Mouse (Mus musculus): ENCODE data around the gene Wfdc10. TPM values are rescaled to one million over a fixed set of nuclear protein-coding genes. Genes with fewer than 3 reads are reported as not detected.

Gene Wfdc10
- polyA plus RNA-seq, 1 experiment from 2014 or later = not detected

DNA sequence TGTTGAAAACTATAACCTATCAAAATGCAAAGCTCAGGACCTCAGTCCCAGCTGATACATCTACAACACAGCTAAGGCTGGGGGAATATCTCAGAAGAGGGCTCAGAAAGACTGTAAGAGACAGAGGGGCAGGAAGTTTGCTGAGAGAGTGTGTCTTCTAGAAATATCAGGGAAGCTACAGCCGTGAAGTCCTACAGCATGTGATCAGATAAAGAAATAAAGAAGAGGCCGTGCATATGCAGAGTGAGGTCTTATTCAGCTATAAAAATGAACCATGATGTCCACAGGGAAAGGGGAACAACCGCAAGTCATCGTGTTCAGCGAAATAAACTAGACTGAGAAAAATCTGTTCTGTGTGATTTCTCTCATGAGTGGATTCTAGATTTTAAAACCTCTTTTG, 14.4 kb downstream of the Wfdc10 start:
- no peak for ATAC-seq
- no peaks in the 10 kb centered on the region for H3K27me3 ChIP-seq
- no peak overlapping the region for H3K27ac ChIP-seq
- no peak overlapping the region for H3K4me2 ChIP-seq
- no peak overlapping the region for H3K9ac ChIP-seq
- H3K36me3 ChIP-seq (ENCODE audit: poor library complexity, severe bottlenecking) = no peaks in the 10 kb centered on the region
- H3K4me3 ChIP-seq = no peak overlapping the region
- H3K4me1 ChIP-seq = no peaks in the 10 kb centered on the region
- H3K9me3 ChIP-seq (replicated peaks) = 0 out of 2 replicates have a peak, but pooled peaks cover 3% of the 10 kb centered on the region
- WGBS = 90% methylated on average over 5 of the region's 5 CpGs

DNA sequence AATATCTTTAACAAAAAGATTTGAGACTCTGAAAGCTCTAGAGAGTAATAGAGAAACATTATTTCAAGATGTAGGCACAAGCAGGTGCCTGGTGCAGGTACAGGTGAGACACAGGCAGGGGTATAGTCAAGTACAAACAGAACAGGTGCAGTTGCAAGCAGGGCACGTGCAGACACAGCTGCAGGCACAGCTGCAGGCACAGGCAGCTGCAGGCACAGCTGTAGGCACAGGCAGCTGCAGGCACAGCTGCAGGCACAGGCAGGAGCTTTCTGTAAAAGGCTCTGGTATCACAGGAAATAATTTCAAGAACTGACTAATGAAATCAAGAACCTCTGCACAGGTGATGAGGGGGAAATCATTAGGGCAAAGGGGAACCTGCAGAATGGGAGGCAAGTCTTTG, 15.1 kb downstream of the Wfdc10 start:
- ATAC-seq = no peak
- Histone ChIP-seq H3K4me3 (no peak overlapping the region), H3K9me3 (replicated peaks) (0 out of 2 replicates have a peak, but pooled peaks cover 3% of the 10 kb centered on the region), H3K36me3 (ENCODE audit: poor library complexity, severe bottlenecking) (no peaks in the 10 kb centered on the region), H3K27me3 (no peaks in the 10 kb centered on the region), H3K27ac (no peak overlapping the region), H3K4me1 (no peaks in the 10 kb centered on the region), H3K9ac (no peak overlapping the region), H3K4me2 (no peak overlapping the region)
- 41% methylated on average over 1 of the region's 1 CpGs for WGBS

DNA sequence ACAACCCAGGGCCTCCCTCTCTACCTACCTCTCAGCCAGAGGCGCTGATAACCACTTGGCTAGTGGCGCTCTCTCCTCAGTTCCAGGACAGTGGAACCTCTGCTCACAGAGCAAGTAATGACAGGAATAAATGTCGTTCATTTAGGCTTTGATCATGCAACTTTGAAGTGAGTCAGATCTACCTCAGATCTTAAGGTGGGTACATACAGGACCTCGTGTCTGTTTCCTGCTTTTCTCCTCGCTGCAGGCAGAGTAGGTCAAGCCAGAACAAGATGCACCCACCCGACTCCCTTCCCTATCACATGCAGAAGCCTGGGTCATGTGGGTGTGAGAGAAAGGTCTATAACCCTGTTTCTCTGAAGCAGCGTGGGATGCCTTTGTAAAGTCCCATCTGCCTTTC, 18.1 kb downstream of the Wfdc10 start, which contains the start of gene Wfdc11:
TSS of gene Wfdc11 (minus strand) at position 101 of the 400 bp plus-strand sequence.
- WGBS = 87% methylated on average over 7 of the region's 7 CpGs
- no peak for ATAC-seq
- Histone ChIP-seq H3K9ac (no peak within 1 kb of the TSS), H3K4me3 (no peak within 1 kb of the TSS), H3K4me2 (no peak within 1 kb of the TSS), H3K27ac (no peak within 1 kb of the TSS), H3K4me1 (0 out of 2 replicates have a peak, but pooled peaks cover 6% of the 10 kb centered on the region), H3K27me3 (no peaks in the 10 kb centered on the region), H3K9me3 (replicated peaks) (no peaks in the 10 kb centered on the region), H3K36me3 (ENCODE audit: poor library complexity, severe bottlenecking) (no peaks in the 10 kb centered on the region)

DNA sequence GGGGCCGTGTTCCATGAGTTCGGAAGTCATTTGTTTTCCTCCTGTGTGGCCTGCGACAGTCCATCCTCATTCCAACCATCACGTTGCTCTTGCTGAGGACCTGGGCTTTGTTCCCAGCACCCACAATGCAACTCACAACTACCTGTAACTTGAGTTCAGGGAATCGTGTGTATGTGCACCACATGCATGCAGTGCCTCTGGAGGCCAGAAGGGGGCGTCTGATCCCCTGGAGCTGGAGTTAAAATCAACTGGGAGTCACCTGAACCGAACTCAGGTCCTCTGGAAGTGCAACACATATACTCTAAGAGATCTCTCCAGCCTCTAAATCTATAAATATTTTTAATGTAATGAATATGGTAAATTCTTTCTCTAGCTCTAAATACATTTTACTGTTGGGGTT, 20.3 kb downstream of the Wfdc10 start:
- 73% methylated on average over 7 of the region's 7 CpGs for WGBS
- Histone ChIP-seq H3K27ac (no peak overlapping the region), H3K4me1 (0 out of 2 replicates have a peak, but pooled peaks cover 11% of the 10 kb centered on the region), H3K9ac (no peak overlapping the region), H3K4me2 (no peak overlapping the region), H3K36me3 (ENCODE audit: poor library complexity, severe bottlenecking) (no peaks in the 10 kb centered on the region), H3K9me3 (replicated peaks) (no peaks in the 10 kb centered on the region), H3K27me3 (no peaks in the 10 kb centered on the region), H3K4me3 (no peak overlapping the region)
- no peak for ATAC-seq

DNA sequence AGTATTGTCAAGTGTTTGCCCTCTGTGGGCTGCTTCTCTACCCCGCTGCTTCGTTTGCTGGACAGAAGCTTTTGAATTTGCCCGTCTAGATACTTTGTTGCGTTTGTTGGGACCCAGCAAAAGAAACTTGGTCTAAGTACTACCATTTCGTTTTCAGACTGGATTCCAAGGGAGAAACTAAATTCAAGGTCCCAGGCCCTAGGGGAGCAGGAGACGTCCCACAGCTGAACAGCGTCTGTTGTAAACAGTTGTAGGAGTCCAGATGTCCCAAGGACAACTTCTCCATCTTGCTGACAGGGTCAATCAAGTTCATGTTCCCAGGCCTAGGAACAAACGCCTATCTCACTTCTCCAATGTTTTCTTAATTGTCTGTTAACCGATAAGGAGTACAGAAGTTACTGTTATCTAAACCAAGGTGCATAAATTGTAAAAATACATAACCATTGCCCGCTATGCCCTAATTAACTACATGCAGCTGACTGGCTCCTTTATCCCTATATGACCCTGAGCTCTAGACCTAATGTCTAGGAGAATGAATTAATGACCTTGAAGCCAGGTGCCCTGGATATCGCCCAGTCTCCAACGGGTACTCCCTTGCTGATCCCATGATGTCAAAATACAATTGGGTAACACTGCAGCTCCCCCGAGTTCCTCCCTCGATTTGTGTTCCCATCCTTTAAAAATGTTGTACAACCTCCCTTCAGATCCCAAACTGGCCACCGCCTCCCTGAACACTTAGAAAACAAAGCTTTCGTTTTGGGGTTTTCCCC, 21.3 kb downstream of the Wfdc10 start:
- no peak for ATAC-seq
- Histone ChIP-seq H3K4me3 (no peak overlapping the region), H3K4me2 (no peak overlapping the region), H3K36me3 (ENCODE audit: poor library complexity, severe bottlenecking) (no peaks in the 10 kb centered on the region), H3K27me3 (no peaks in the 10 kb centered on the region), H3K9me3 (replicated peaks) (no peaks in the 10 kb centered on the region), H3K9ac (no peak overlapping the region), H3K4me1 (0 out of 2 replicates have a peak, but pooled peaks cover 11% of the 10 kb centered on the region), H3K27ac (no peak overlapping the region)
- WGBS = 91% methylated on average over 16 of the region's 16 CpGs

DNA sequence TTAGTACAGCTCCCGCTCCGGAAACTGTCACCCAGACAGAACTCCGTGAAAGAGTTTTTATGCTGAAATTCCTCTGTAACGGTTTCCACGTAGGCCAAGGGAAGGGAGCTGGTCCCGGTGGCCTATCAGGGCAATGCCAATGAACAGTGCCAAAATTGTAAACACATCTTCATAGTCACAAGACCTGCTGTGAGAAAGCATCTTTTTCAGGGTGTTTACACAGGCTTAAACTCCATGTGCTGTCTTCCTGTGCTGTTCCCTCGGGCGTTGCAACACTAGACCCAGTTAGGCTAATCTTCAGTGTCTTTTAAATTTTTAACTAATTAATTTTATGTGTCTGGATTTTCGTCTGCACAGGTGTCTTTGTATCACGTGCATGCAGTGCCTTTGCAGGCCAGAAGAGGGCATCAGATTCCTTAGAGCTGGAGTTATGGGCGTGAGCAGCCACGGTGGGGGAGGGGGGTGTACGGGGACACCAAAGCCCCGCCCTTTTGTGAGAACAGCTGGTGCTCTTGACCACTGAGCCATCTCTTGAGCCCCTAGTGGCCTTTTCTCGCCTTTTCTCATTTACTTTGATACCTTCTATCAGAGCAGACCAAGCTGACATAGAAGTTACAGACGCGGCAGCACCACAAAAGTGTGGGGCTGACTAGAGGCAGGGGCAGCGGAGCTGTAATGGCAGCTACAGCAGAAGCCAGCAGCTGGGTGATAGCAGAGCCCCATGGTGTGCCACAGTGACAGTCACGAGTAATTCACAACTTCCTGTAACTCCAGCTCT, 23.2 kb downstream of the Wfdc10 start:
- Histone ChIP-seq H3K4me2 (peak overlapping the region; percentile 58), H3K9me3 (replicated peaks) (no peaks in the 10 kb centered on the region), H3K4me3 (peak overlapping the region; percentile 29), H3K27ac (no peak overlapping the region), H3K27me3 (no peaks in the 10 kb centered on the region), H3K4me1 (0 out of 2 replicates have a peak, but pooled peaks cover 11% of the 10 kb centered on the region), H3K36me3 (ENCODE audit: poor library complexity, severe bottlenecking) (no peaks in the 10 kb centered on the region), H3K9ac (no peak overlapping the region)
- peak; percentile 55; the same call in 1 of the 2 replicates for ATAC-seq
- WGBS = 19% methylated on average over 19 of the region's 19 CpGs

DNA sequence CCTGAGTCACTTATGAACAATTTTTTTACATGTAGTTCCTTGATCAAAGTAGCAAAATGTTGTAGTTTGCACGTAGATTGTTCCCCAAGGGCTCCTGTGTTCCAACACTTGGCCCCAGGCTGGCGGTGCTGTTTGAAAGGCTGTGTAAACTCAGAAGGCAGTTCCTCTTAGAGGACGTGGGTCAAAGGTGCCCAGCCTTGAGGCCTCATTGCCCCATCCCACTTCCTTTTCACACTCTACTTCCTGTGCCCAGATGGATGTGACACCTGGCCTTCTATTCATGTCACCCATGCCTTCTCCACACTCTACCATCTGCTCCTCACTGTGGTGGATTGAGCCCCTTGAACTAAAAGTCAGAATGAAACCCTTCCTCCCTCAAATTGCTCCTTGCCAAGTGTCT, 24.1 kb downstream of the Wfdc10 start:
- 71% methylated on average over 3 of the region's 3 CpGs for WGBS
- H3K36me3 ChIP-seq (ENCODE audit: poor library complexity, severe bottlenecking) = no peaks in the 10 kb centered on the region
- H3K4me2 ChIP-seq = no peak overlapping the region
- ATAC-seq = no peak
- 0 out of 2 replicates have a peak, but pooled peaks cover 11% of the 10 kb centered on the region for H3K4me1 ChIP-seq
- no peaks in the 10 kb centered on the region for H3K9me3 ChIP-seq (replicated peaks)
- no peak overlapping the region for H3K9ac ChIP-seq
- H3K27ac ChIP-seq = no peak overlapping the region
- no peaks in the 10 kb centered on the region for H3K27me3 ChIP-seq
- no peak overlapping the region for H3K4me3 ChIP-seq

DNA sequence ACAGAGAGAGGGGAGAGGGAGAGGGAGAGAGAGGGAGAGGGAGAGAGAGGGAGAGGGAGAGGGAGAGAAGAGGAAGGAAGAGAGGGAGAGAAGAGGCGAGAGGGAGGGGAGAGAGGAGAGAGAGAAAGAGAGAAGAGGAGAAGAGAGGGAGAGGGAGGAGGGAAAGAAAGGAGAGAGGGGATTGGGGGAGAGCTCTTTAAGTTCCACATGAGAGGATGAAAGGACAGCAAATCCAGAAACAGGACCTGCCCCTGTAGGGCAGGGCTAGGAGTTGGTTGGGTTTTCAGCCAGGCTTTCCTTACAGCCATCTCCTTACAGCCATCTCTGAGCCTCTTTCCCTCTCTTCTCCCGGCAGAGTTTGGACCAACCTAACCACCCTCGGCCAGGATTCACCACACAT, 29.0 kb downstream of the Wfdc10 start, which contains the start of gene Wfdc13:
TSS of gene Wfdc13 (plus strand) at position 301 of the 400 bp plus-strand sequence.
- Histone ChIP-seq H3K4me3 (no peak within 1 kb of the TSS), H3K4me2 (no peak within 1 kb of the TSS), H3K9ac (no peak within 1 kb of the TSS), H3K4me1 (no peaks in the 10 kb centered on the region), H3K36me3 (ENCODE audit: poor library complexity, severe bottlenecking) (no peaks in the 10 kb centered on the region), H3K27me3 (no peaks in the 10 kb centered on the region), H3K27ac (no peak within 1 kb of the TSS), H3K9me3 (replicated peaks) (no peaks in the 10 kb centered on the region)
- WGBS = 82% methylated on average over 3 of the region's 3 CpGs
- no peak for ATAC-seq

DNA sequence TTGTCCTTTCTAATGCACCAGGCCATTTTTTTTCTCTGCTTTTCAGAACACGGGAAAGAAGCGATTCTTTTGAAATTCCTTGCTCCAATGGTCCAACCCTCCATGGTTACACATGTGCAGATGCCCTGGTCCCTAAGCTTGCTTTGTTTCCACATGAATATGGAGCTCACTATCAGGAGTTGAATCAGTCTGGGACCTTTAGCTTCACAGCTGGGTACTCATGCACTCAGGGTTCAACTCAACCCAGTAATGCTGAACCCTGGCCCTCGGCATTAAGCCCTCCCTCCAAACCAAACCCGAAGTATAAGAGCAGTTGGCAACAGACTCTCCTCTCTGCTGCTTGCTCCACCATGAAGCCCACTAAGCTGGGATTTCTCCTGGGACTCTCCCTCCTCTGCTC, 42.4 kb downstream of the Wfdc10 start, which contains the start of gene Spint4:
TSS of gene Spint4 (plus strand) at position 301 of the 400 bp plus-strand sequence.
- no peak for ATAC-seq
- Histone ChIP-seq H3K36me3 (ENCODE audit: poor library complexity, severe bottlenecking) (no peaks in the 10 kb centered on the region), H3K27ac (no peak within 1 kb of the TSS), H3K4me1 (no peaks in the 10 kb centered on the region), H3K27me3 (0 out of 2 replicates have a peak, but pooled peaks cover 3% of the 10 kb centered on the region), H3K9ac (no peak within 1 kb of the TSS), H3K4me3 (no peak within 1 kb of the TSS), H3K4me2 (no peak within 1 kb of the TSS), H3K9me3 (replicated peaks) (no peaks in the 10 kb centered on the region)
- WGBS = 76% methylated on average over 4 of the region's 4 CpGs

DNA sequence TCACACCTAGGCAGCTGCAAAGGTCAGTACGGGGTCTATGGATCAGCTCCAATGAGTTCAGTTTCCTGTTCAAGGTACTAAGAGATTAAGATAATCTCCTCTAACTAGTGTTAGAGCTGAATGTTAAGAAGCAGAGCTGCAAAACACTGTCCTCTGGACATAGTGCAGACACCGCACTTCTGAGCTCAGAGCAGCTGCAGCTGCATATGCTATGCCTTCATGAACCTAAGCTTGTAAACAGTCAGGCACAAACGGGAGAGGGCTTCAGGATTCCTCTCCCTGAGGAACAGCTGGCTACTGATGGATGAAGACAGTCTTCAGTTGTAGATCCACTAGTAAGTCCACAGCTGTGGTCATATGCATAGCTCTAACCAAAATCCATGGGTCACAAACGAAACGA, 45.1 kb downstream of the Wfdc10 start:
- Histone ChIP-seq H3K36me3 (ENCODE audit: poor library complexity, severe bottlenecking) (no peaks in the 10 kb centered on the region), H3K4me2 (no peak overlapping the region), H3K27me3 (no peaks in the 10 kb centered on the region), H3K4me1 (no peaks in the 10 kb centered on the region), H3K27ac (no peak overlapping the region), H3K9me3 (replicated peaks) (no peaks in the 10 kb centered on the region), H3K9ac (no peak overlapping the region), H3K4me3 (no peak overlapping the region)
- no peak for ATAC-seq
- 79% methylated on average over 5 of the region's 5 CpGs for WGBS

DNA sequence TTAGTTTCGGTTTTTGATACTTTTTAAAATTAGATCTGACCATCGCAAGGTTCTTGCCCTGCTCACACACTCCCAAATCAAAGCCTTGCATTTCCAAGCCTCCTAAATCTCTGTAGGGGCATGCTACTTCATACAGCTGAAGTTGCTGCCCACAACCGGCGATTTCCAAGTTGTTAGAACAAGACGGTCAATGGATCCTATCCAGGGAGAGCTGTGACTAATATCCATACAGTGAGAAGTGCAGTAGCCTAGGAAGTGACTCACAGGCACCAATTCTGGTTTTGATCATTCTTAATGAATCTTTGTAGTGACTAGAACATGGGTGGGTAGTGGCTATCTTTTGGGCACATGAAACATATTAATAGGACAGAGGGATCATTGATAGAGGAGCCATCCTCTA, 45.9 kb downstream of the Wfdc10 start:
- no peaks in the 10 kb centered on the region for H3K9me3 ChIP-seq (replicated peaks)
- no peaks in the 10 kb centered on the region for H3K27me3 ChIP-seq
- H3K36me3 ChIP-seq (ENCODE audit: poor library complexity, severe bottlenecking) = no peaks in the 10 kb centered on the region
- no peak for ATAC-seq
- no peak overlapping the region for H3K4me2 ChIP-seq
- no peak overlapping the region for H3K27ac ChIP-seq
- H3K4me1 ChIP-seq = no peaks in the 10 kb centered on the region
- WGBS = 91% methylated on average over 5 of the region's 5 CpGs
- no peak overlapping the region for H3K9ac ChIP-seq
- H3K4me3 ChIP-seq = no peak overlapping the region

DNA sequence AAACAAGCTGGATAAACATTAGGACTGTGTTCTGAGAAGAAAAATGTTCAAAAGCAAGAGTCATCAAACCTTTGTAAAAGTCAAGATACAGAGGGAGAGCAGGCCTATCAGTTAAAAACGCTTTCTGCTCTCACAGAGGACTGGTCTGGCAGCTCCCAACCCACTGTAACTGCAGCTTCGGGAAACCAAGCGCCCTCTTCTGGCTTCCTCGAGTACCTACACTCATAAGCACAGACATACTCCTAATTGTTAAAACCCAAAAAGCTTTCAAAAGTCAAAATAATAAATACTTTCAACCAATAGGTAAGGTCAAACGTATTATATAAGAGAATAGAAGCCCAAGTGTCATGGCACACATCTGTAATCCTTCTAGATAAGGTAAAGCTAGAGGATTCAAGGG, 48.4 kb downstream of the Wfdc10 start:
- Histone ChIP-seq H3K4me1 (no peaks in the 10 kb centered on the region), H3K4me2 (no peak overlapping the region), H3K36me3 (ENCODE audit: poor library complexity, severe bottlenecking) (no peaks in the 10 kb centered on the region), H3K4me3 (no peak overlapping the region), H3K27ac (no peak overlapping the region), H3K27me3 (no peaks in the 10 kb centered on the region), H3K9ac (no peak overlapping the region), H3K9me3 (replicated peaks) (no peaks in the 10 kb centered on the region)
- no peak for ATAC-seq
- 81% methylated on average over 5 of the region's 5 CpGs for whole genome bisulfite sequencing
